Mouse (Mus musculus) heart, adult 2 months (tissue): ENCODE measurements around the gene Sstr4. TPM values are rescaled to one million over a fixed set of nuclear protein-coding genes. Genes with fewer than 3 reads are reported as not detected.

ENCODE experiments used
- DNase-seq, 2 experiments: peaks; one replicate each; pipeline ENCODE4 v3.0.0; 2021
- H3K27ac ChIP-seq: fragments of 200-600 bp; 2 replicates; pipeline ENCODE4 v1.8.1; 2022
- H3K27me3 ChIP-seq: fragments of 200-500 bp; 2 replicates; pipeline ENCODE4 v1.6.1; 2012; ENCODE audit warnings: mild to moderate bottlenecking, low read length, inconsistent platforms, mixed read lengths; ENCODE audit not compliant: control insufficient read depth, insufficient read depth
- H3K36me3 ChIP-seq: fragments of 200-500 bp; 2 replicates; pipeline ENCODE4 v1.6.1; 2012; ENCODE audit warnings: low read length, inconsistent platforms; ENCODE audit not compliant: control insufficient read depth, insufficient read depth
- H3K4me1 ChIP-seq: fragments of 200-500 bp; 2 replicates; pipeline ENCODE4 v1.6.1; 2011; ENCODE audit warnings: low read length; ENCODE audit not compliant: control insufficient read depth, insufficient read depth
- H3K4me3 ChIP-seq: fragments of 200-600 bp; 2 replicates; pipeline ENCODE4 v1.8.1; 2022
- H3K79me2 ChIP-seq: fragments of 200-500 bp; replicated peaks from 2 replicates; pipeline ENCODE4 v1.6.1; 2012; ENCODE audit warnings: mild to moderate bottlenecking, inconsistent platforms, low read length, moderate library complexity, mixed read lengths; ENCODE audit not compliant: control insufficient read depth, insufficient read depth
- H3K9ac ChIP-seq: fragments of 200-500 bp; 2 replicates; pipeline ENCODE4 v1.6.1; 2012; ENCODE audit warnings: low read depth, mild to moderate bottlenecking, control low read depth, inconsistent platforms, low read length, mixed read lengths
- CTCF ChIP-seq: fragments of 200-600 bp; IDR thresholded peaks from 2 replicates; pipeline ENCODE4 v1.8.1; 2022; ENCODE audit warnings: antibody characterized with exemption, mild to moderate bottlenecking, moderate library complexity
- EP300 ChIP-seq: fragments of 200-500 bp; IDR thresholded peaks from 2 replicates; pipeline ENCODE4 v1.6.1; 2011; ENCODE audit warnings: low read depth, low read length, control low read depth; ENCODE audit not compliant: insufficient read depth
- POLR2A ChIP-seq: fragments of 200-500 bp; IDR thresholded peaks from 2 replicates; pipeline ENCODE4 v1.6.1; 2011; ENCODE audit warnings: mild to moderate bottlenecking, low read depth, low read length, control low read depth; ENCODE audit not compliant: insufficient read depth
- WGBS: fragments of 180-500 bp; shearing (Covaris S2); methylation state at CpG from one replicate; pipeline ENCODE4 v1.1.7; 2018; 5-methylcytosine and 5-hydroxymethylcytosine counted together
- intact Hi-C: fragments of 180-260 bp; cut with DNase I; formaldehyde crosslinking; loops from one replicate; pipeline ENCODE4 v1.15.1; 2025
- polyA plus RNA-seq: library from polyadenylated mRNA; depleted of rRNA; stranded (reverse); fragments of >200 nt; gene quantifications from 2 replicates; pipeline ENCODE4 v1.2.3, GENCODE M21; 2012; rRNA removed
- total RNA-seq, 2 experiments: library from RNA; stranded (reverse); gene quantifications; 2 replicates each; pipeline ENCODE4 v1.2.3; 2021

Gene Sstr4
- total and polyA plus RNA-seq, 3 experiments = 1.1 to 2.0 (median 1.4) TPM

- Histone ChIP-seq H3K27me3 (no peaks in the 10 kb centered on the region), H3K79me2 (no peaks in the 10 kb centered on the region), H3K9ac (peak overlapping the region; percentile 76), H3K4me3 (peak overlapping the region; percentile 66), H3K27ac (peak overlapping the region; percentile 99), H3K36me3 (peaks cover 5% of the 10 kb centered on the region), H3K4me1 (peaks cover 8% of the 10 kb centered on the region)
- no peak for TF ChIP-seq EP300
- no peak for TF ChIP-seq POLR2A
- TF ChIP-seq CTCF = no peak
- WGBS = 34% methylated on average over 4 of the region's 4 CpGs
- intact Hi-C loops = loop anchor here (1.0 to 2.0 kb wide), 2 partner anchors 36 to 90 kb away; no protein-coding TSS in a partner anchor
- no peak for DNase-seq
Observed at GRCm38 (mm10) chr2:148442710-148443109, 47.6 kb downstream of the Sstr4 start.

GRCm38 (mm10) chr2:148443249-148443958 lies 48.3 kb downstream of the Sstr4 start, which contains the start of gene Cd93:
Cd93 (minus strand) TSS chr2:148443563.
- TF ChIP-seq POLR2A (peak; percentile 93), EP300 (peak; percentile 90; the same call in 1 of the 2 replicates), CTCF (no peak)
- intact Hi-C loops = loop anchor here (1.0 to 2.0 kb wide), 2 partner anchors 35 to 89 kb away; no protein-coding TSS in a partner anchor
- 33% methylated on average over 13 of the region's 13 CpGs for WGBS

GRCm38 (mm10) chr2:148444472-148444871 lies 49.3 kb downstream of the Sstr4 start:
- Histone ChIP-seq H3K4me1 (peaks cover 6% of the 10 kb centered on the region; the same call in 1 of the 2 replicates), H3K9ac (no peak overlapping the region), H3K4me3 (no peak overlapping the region), H3K36me3 (no peaks in the 10 kb centered on the region), H3K79me2 (no peaks in the 10 kb centered on the region), H3K27me3 (no peaks in the 10 kb centered on the region), H3K27ac (peak overlapping the region; percentile 99)
- TF ChIP-seq CTCF (no peak), POLR2A (no peak)
- 58% methylated on average over 1 of the region's 1 CpGs for whole genome bisulfite sequencing
- intact Hi-C loops = no loop called here
- no peak for DNase-seq

More at GRCm38 (mm10) chr2:148443249-148443958, 48.3 kb downstream of the Sstr4 start, which contains the start of gene Cd93:
- Histone ChIP-seq H3K79me2 (no peaks in the 10 kb centered on the region), H3K27ac (peak within 1 kb of the TSS; percentile 99), H3K27me3 (no peaks in the 10 kb centered on the region), H3K36me3 (no peaks in the 10 kb centered on the region), H3K9ac (peak within 1 kb of the TSS; percentile 76), H3K4me3 (peak within 1 kb of the TSS; percentile 66), H3K4me1 (peaks cover 6% of the 10 kb centered on the region; the same call in 1 of the 2 replicates)
- peak; percentile 75 to 83 for DNase-seq

- no peak overlapping the region; the same call in 1 of the 2 replicates for H3K27ac ChIP-seq
- no peaks in the 10 kb centered on the region for H3K36me3 ChIP-seq
- no peak overlapping the region for H3K9ac ChIP-seq
- no peak overlapping the region for H3K4me3 ChIP-seq
- 91% methylated on average over 1 of the region's 1 CpGs for WGBS
- peaks cover 6% of the 10 kb centered on the region; the same call in 1 of the 2 replicates for H3K4me1 ChIP-seq
- intact Hi-C loops = no loop called here
- TF ChIP-seq CTCF = no peak
- TF ChIP-seq EP300 = no peak
- no peak for TF ChIP-seq POLR2A
- no peaks in the 10 kb centered on the region for H3K27me3 ChIP-seq
- no peak for DNase-seq
- no peaks in the 10 kb centered on the region for H3K79me2 ChIP-seq
Observed at GRCm38 (mm10) chr2:148445616-148446015, 50.5 kb downstream of the Sstr4 start.

Other genes with a start within 250 kb of the Sstr4 start
- gene Thbd, start 12.8 kb downstream of the Sstr4 start, total RNA-seq = 10 to 100 TPM; 41.7 to 47.8 TPM
- gene Thbd, start 12.8 kb downstream of the Sstr4 start, polyA plus RNA-seq = 38.9 and 65.0 TPM in 2 replicates
- 10 to 100 TPM; 47.8 to 51.8 TPM for gene Cd93, start 48.2 kb downstream of the Sstr4 start, total RNA-seq
- 28.1 and 52.2 TPM in 2 replicates for gene Cd93, start 48.2 kb downstream of the Sstr4 start, polyA plus RNA-seq